Mouse (Mus musculus) CH12.LX (cell line): ENCODE results near the gene Herc1. TPM values are rescaled to one million over a fixed set of nuclear protein-coding genes. Genes with fewer than 3 reads are reported as not detected.

Experiments used
- DNase-seq: peaks from one replicate; pipeline ENCODE4 v3.0.0-alpha.2; 2013; ENCODE audit errors: extremely low read depth
- H3K27ac ChIP-seq: 2 replicates; pipeline ENCODE4 v1.5.1; 2012; ENCODE audit warnings: low read depth, mild to moderate bottlenecking, control low read depth, moderate library complexity; ENCODE audit not compliant: insufficient read depth
- H3K27me3 ChIP-seq: replicated peaks from 2 replicates; pipeline ENCODE3; 2012; ENCODE audit warnings: inconsistent platforms
- H3K36me3 ChIP-seq, 2 experiments: replicated peaks in 1 of 2; 2 replicates each; pipeline versions ENCODE3 to v1.6.1; 2012; ENCODE audit warnings: inconsistent platforms in 1 of 2, low read length in 1 of 2, mild to moderate bottlenecking in 1 of 2, mixed read lengths in 1 of 2, moderate library complexity in 1 of 2; ENCODE audit not compliant: control insufficient read depth in 1 of 2, insufficient read depth in 1 of 2
- H3K4me1 ChIP-seq, 2 experiments: 2 replicates each; pipeline ENCODE4 v1.6.1; 2012; ENCODE audit warnings: inconsistent platforms in 1 of 2, moderate library complexity in 1 of 2; ENCODE audit not compliant: insufficient read depth in 2 of 2, control insufficient read depth in 1 of 2
- H3K4me2 ChIP-seq: 2 replicates; pipeline ENCODE4 v1.6.1; 2012; ENCODE audit warnings: low read depth, mild to moderate bottlenecking, control low read depth; ENCODE audit not compliant: poor library complexity, insufficient read depth, severe bottlenecking
- H3K4me3 ChIP-seq, 3 experiments: fragments of 150-350 bp in 1 of 3; sonication (generic) in 1 of 3; replicated peaks in 1 of 3; 2 replicates each; pipeline versions ENCODE3 to v1.5.1; 2011 to 2012; ENCODE audit warnings: low read depth in 2 of 3, low read length in 2 of 3, mild to moderate bottlenecking in 2 of 3, moderate library complexity in 2 of 3, control low read depth in 1 of 3, improper control_type of control experiment in 1 of 3, inconsistent platforms in 1 of 3, mixed read lengths in 1 of 3; ENCODE audit not compliant: poor library complexity in 1 of 3
- H3K79me2 ChIP-seq: replicated peaks from 2 replicates; pipeline ENCODE4 v1.6.1; 2012; ENCODE audit warnings: mild to moderate bottlenecking, moderate library complexity; ENCODE audit not compliant: control insufficient read depth, poor library complexity, insufficient read depth, severe bottlenecking; ENCODE audit errors: extremely low read depth
- H3K9ac ChIP-seq: 2 replicates; pipeline ENCODE4 v1.6.1; 2012; ENCODE audit warnings: low read depth, mild to moderate bottlenecking, control low read depth, moderate library complexity; ENCODE audit not compliant: insufficient read depth
- H3K9me3 ChIP-seq: replicated peaks from 2 replicates; pipeline ENCODE3; 2012; ENCODE audit warnings: low read length, inconsistent platforms, mixed read lengths
- ELF1 ChIP-seq: IDR thresholded peaks from 2 replicates; pipeline ENCODE4 v1.6.1; 2014; ENCODE audit warnings: low read depth, mild to moderate bottlenecking, inconsistent platforms, low read length, improper control_type of control experiment
- EP300 ChIP-seq: IDR thresholded peaks from 2 replicates; pipeline ENCODE4 v1.6.1; 2011; ENCODE audit warnings: low read length, improper control_type of control experiment
- ETS1 ChIP-seq: conservative IDR thresholded peaks from 2 replicates; pipeline ENCODE4 v1.6.1; 2012; ENCODE audit warnings: low read depth, mild to moderate bottlenecking, inconsistent platforms, low read length, improper control_type of control experiment, moderate library complexity
- IRF4 ChIP-seq: IDR thresholded peaks from 2 replicates; pipeline ENCODE4 v1.6.1; 2014; ENCODE audit warnings: low read depth, mild to moderate bottlenecking, inconsistent platforms, low read length, improper control_type of control experiment
- JUND ChIP-seq: conservative IDR thresholded peaks from 2 replicates; pipeline ENCODE4 v1.6.1; 2011; ENCODE audit warnings: low read depth, low read length, improper control_type of control experiment
- MAFK ChIP-seq: IDR thresholded peaks from 2 replicates; pipeline ENCODE4 v1.6.1; 2011; ENCODE audit warnings: low read length, improper control_type of control experiment; ENCODE audit not compliant: insufficient replicate concordance
- MAX ChIP-seq: IDR thresholded peaks from 2 replicates; pipeline ENCODE4 v1.6.1; 2011; ENCODE audit warnings: low read length, improper control_type of control experiment
- MXI1 ChIP-seq: IDR thresholded peaks from 2 replicates; pipeline ENCODE4 v1.6.1; 2011; ENCODE audit warnings: mild to moderate bottlenecking, low read depth, low read length, improper control_type of control experiment
- NELFE ChIP-seq: IDR thresholded peaks from 2 replicates; pipeline ENCODE4 v1.6.1; 2011; ENCODE audit warnings: low read depth, low read length, improper control_type of control experiment
- NRF1 ChIP-seq: IDR thresholded peaks from 2 replicates; pipeline ENCODE4 v1.6.1; 2014; ENCODE audit warnings: low read depth, mild to moderate bottlenecking, inconsistent platforms, low read length, improper control_type of control experiment, moderate library complexity
- UBTF ChIP-seq: IDR thresholded peaks from 2 replicates; pipeline ENCODE4 v1.6.1; 2012; ENCODE audit warnings: low read depth, mild to moderate bottlenecking, inconsistent platforms, low read length, improper control_type of control experiment, moderate library complexity
- USF1 ChIP-seq: IDR thresholded peaks from 2 replicates; pipeline ENCODE4 v1.6.1; 2014; ENCODE audit warnings: low read depth, mild to moderate bottlenecking, inconsistent platforms, low read length, improper control_type of control experiment
- ZKSCAN1 ChIP-seq: IDR thresholded peaks from 2 replicates; pipeline ENCODE4 v1.6.1; 2012; ENCODE audit warnings: low read depth, inconsistent platforms, low read length, improper control_type of control experiment, borderline replicate concordance
- ZMIZ1 ChIP-seq: IDR thresholded peaks from 2 replicates; pipeline ENCODE4 v1.6.1; 2012; ENCODE audit warnings: low read depth, mild to moderate bottlenecking, inconsistent platforms, low read length, improper control_type of control experiment
- ZNF384 ChIP-seq: IDR thresholded peaks from 2 replicates; pipeline ENCODE4 v1.6.1; 2012; ENCODE audit warnings: low read depth, low read length, improper control_type of control experiment, inconsistent platforms
- dilution Hi-C: fragments of 300-500 bp; cut with MboI; formaldehyde crosslinking; loops from 2 replicates; pipeline ENCODE4 v1.14.3; 2020; ENCODE audit warnings: low sequenced_read_pairs; ENCODE audit not compliant: extremely low pct_unique_long_range_greater_than_20kb, extremely low pct_ligation_motif_present
- in situ Hi-C: fragments of 300-500 bp; cut with MboI; formaldehyde crosslinking; loops from 3 replicates; pipeline ENCODE4 v1.14.3; 2019; ENCODE audit warnings: low sequenced_read_pairs, low pct_ligation_motif_present, low pct_unique_long_range_greater_than_20kb, mixed read lengths
- polyA plus RNA-seq: library from polyadenylated mRNA; unstranded; fragments of >175 nt; gene quantifications from 2 replicates; pipeline ENCODE4 v1.2.1, GENCODE M21; 2012; ENCODE audit warnings: low read depth; ENCODE audit not compliant: insufficient read length
- total RNA-seq, 2 experiments: library from RNA; depleted of rRNA; stranded (reverse); fragments of 300-350 nt in 1 of 2; fragments of >200 nt in 1 of 2; gene quantifications; 2 replicates each; pipeline ENCODE4 v1.2.3; 2012 to 2014

The Herc1 gene
- total and polyA plus RNA-seq, 3 experiments, result 33.2 to 45.2 (median 42.1) TPM

GRCm38 (mm10) chr9:66338005-66338782 lies 12.1 kb upstream of the Herc1 start:
- no peak overlapping the region for H3K27ac ChIP-seq
- H3K4me2 ChIP-seq, result no peak overlapping the region
- peaks cover 5 to 52% of the 10 kb centered on the region in 2 experiments for H3K4me1 ChIP-seq
- no peaks in the 10 kb centered on the region for H3K27me3 ChIP-seq
- no peaks in the 10 kb centered on the region for H3K79me2 ChIP-seq
- no peak overlapping the region for H3K9ac ChIP-seq
- DNase-seq, result no peak
- no peak for TF ChIP-seq JUND
- no peak for TF ChIP-seq ZMIZ1
- TF ChIP-seq UBTF, result no peak
- TF ChIP-seq ETS1, result no peak
- no peak for TF ChIP-seq ELF1
- TF ChIP-seq NRF1, result no peak
- TF ChIP-seq MXI1, result no peak
- no peak for TF ChIP-seq MAFK
- no peak for TF ChIP-seq MAX
- TF ChIP-seq ZKSCAN1, result no peak
- TF ChIP-seq USF1, result no peak
- TF ChIP-seq ZNF384, result no peak
- no peaks in the 10 kb centered on the region for H3K36me3 ChIP-seq
- no peaks in the 10 kb centered on the region for H3K9me3 ChIP-seq
- in situ Hi-C loops, result no loop called here
- dilution Hi-C loops, result no loop called here
- no peak overlapping the region for H3K4me3 ChIP-seq

GRCm38 (mm10) chr9:66339714-66340113 lies 10.5 kb upstream of the Herc1 start:
- Histone ChIP-seq H3K4me2 (no peak overlapping the region), H3K4me3 (no peak overlapping the region), H3K27me3 (no peaks in the 10 kb centered on the region), H3K9ac (no peak overlapping the region), H3K9me3 (no peaks in the 10 kb centered on the region), H3K4me1 (peaks cover 5 to 52% of the 10 kb centered on the region in 2 experiments), H3K79me2 (no peaks in the 10 kb centered on the region), H3K27ac (no peak overlapping the region), H3K36me3 (no peaks in the 10 kb centered on the region)
- in situ Hi-C loops (loop anchor here (5.0 kb wide), 1 partner anchor 32 kb away; no protein-coding TSS in a partner anchor), dilution Hi-C loops (no loop called here)
- peak; percentile 40 for DNase-seq
- peak; percentile 77 for TF ChIP-seq EP300
- TF ChIP-seq NELFE, result no peak
- peak; percentile 62; the same call in 1 of the 2 replicates for TF ChIP-seq IRF4
